Mouse (Mus musculus) hindbrain, embryonic 16.5 days (tissue): ENCODE measurements around the gene Ogfr. TPM values are rescaled to one million over a fixed set of nuclear protein-coding genes. Genes with fewer than 3 reads are reported as not detected.
A peak's percentile ranks its signal among the peaks of the same experiment; 100 is the strongest.

Experiments used
- ATAC-seq: fragments of 200-750 bp; cut with Nextera tagmentation; 2 replicates; pipeline ENCODE4 v1.8.0; 2017; ENCODE audit warnings: moderate TSS enrichment, moderate library complexity
- H3K27ac ChIP-seq: fragments of 300-500 bp; sonication (generic); 2 replicates; pipeline ENCODE4 v1.5.1; 2014; ENCODE audit warnings: low read depth, mild to moderate bottlenecking, control low read depth, low read length, moderate library complexity
- H3K27me3 ChIP-seq: fragments of 300-500 bp; sonication (generic); replicated peaks from 2 replicates; pipeline ENCODE4 v1.6.1; 2014; ENCODE audit warnings: low read length; ENCODE audit not compliant: control insufficient read depth, insufficient read depth
- H3K36me3 ChIP-seq: fragments of 300-500 bp; sonication (generic); 2 replicates; pipeline ENCODE4 v1.6.1; 2014; ENCODE audit warnings: mild to moderate bottlenecking, low read length, moderate library complexity, mixed read lengths; ENCODE audit not compliant: control insufficient read depth, insufficient read depth
- H3K4me1 ChIP-seq: fragments of 300-500 bp; sonication (generic); 2 replicates; pipeline ENCODE4 v1.6.1; 2014; ENCODE audit warnings: low read depth, low read length; ENCODE audit not compliant: control insufficient read depth, insufficient read depth
- H3K4me2 ChIP-seq: fragments of 300-500 bp; sonication (generic); 2 replicates; pipeline ENCODE4 v1.6.1; 2014; ENCODE audit warnings: mild to moderate bottlenecking, low read length, control low read depth, moderate library complexity
- H3K4me3 ChIP-seq: fragments of 300-500 bp; sonication (generic); 2 replicates; pipeline ENCODE4 v1.5.1; 2014; ENCODE audit warnings: mild to moderate bottlenecking, low read length, control low read depth, moderate library complexity
- H3K9ac ChIP-seq: fragments of 300-500 bp; sonication (generic); 2 replicates; pipeline ENCODE4 v1.6.1; 2014; ENCODE audit warnings: low read depth, mild to moderate bottlenecking, control low read depth, low read length, moderate library complexity
- H3K9me3 ChIP-seq: fragments of 300-500 bp; sonication (generic); 2 replicates; pipeline ENCODE4 v1.6.1; 2014; ENCODE audit warnings: mild to moderate bottlenecking, low read length, moderate library complexity; ENCODE audit not compliant: control insufficient read depth
- WGBS: fragments of 180-500 bp; shearing (Covaris S2); extraction: QIAGEN DNeasy Blood & Tissue Kit; methylation state at CpG from one replicate; pipeline ENCODE4 v1.1.7; 2014; 5-methylcytosine and 5-hydroxymethylcytosine counted together
- polyA plus RNA-seq: library from polyadenylated mRNA; unstranded; fragments of >200 nt; fragmentation: Nextera tagmentation; extraction: Ambion mirVana; gene quantifications from 2 replicates; pipeline ENCODE4 v1.2.1, GENCODE M21; 2015

The Ogfr gene
- polyA plus RNA-seq, 1 experiment from 2014 or later, result 82.2 TPM

DNA sequence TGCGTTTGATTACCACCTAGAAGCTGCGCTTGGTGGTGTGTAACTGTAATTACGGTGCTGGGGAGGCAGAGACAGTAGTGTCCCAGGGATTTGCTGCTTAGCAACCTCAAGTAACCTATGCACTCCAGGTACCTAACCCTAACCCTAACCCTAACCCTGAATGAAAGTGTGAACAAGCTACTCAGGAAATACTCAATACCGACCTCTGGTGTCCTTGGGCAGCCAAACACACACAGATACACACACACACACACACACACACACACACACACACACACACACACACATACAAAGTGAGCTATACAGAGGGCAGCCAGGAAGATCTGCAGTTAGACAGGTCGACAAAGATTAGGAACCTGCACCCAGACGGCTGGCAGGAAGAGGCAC is 316 bp upstream of the Ogfr start:
- peak overlapping the region; percentile 90 for H3K9ac ChIP-seq
- peak overlapping the region; percentile 93 for H3K27ac ChIP-seq
- peak overlapping the region; percentile 74 for H3K4me2 ChIP-seq
- H3K4me3 ChIP-seq, result peak overlapping the region; percentile 86
- WGBS, result 45% methylated on average over 6 of the region's 6 CpGs
- peak; percentile 1 for ATAC-seq
- H3K36me3 ChIP-seq, result peaks cover 23% of the 10 kb centered on the region
- no peaks in the 10 kb centered on the region for H3K27me3 ChIP-seq
- H3K9me3 ChIP-seq, result no peaks in the 10 kb centered on the region
- peaks cover 17% of the 10 kb centered on the region for H3K4me1 ChIP-seq

DNA sequence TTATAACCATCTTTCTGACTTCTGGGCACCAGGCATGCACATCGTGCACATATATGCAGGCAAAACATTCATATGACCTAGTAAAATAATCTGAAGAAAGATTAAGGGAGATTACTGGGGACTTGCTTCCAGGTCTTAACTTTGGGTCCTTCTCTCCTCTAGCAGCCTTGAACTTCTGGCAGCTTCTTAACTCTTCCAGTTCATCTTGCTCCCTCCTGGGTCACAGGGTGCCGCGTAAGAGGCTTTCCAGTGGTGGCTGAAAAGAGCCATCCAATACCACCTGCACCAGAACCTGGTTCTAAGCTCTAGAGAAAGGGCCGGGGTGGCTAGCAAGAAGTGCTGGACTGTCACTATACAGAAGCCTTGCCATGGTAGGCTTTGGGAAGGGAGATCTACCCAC is 8.4 kb downstream of the Ogfr start, which contains the start of gene Col9a3:
Gene Col9a3 (plus strand): TSS at position 301 of the 400 bp plus-strand sequence.
- H3K27ac ChIP-seq, result peak within 1 kb of the TSS; percentile 40; the same call in 1 of the 2 replicates
- peak within 1 kb of the TSS; percentile 66 for H3K4me2 ChIP-seq
- 55% methylated on average over 4 of the region's 4 CpGs for WGBS
- H3K4me3 ChIP-seq, result peak within 1 kb of the TSS; percentile 39
- H3K9ac ChIP-seq, result peak within 1 kb of the TSS; percentile 65
- peaks cover 20% of the 10 kb centered on the region for H3K4me1 ChIP-seq
- peaks cover 5% of the 10 kb centered on the region; the same call in 1 of the 2 replicates for H3K27me3 ChIP-seq
- H3K9me3 ChIP-seq, result no peaks in the 10 kb centered on the region
- no peak for ATAC-seq
- H3K36me3 ChIP-seq, result peaks cover 13% of the 10 kb centered on the region

DNA sequence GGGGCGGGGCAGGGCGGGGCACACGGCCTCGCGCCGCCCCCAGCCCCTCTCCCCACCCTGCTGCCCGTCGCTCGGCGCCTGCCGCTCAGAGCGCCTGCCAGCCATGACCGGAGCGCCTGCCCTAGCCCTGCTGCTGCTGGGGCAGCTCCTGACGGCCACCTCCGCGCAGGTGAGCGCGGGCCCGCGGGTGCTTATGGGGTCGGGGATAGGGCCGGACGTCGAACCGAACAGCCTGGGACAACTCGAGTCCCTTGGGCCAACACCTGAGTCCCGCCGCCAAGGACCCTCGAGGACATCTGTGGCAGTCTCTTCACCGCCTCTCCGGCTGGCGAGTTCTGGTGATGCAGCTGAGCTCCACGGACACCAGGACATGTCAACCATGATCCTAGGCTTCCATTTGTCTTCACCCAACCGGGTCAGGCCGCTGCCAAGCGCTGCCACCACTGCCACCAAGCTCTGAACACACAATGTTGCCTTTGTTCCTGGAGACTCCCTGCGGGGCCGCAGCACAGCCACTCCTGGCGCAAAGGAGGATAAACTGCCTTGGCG is 9.2 kb downstream of the Ogfr start:
- H3K9me3 ChIP-seq, result no peaks in the 10 kb centered on the region
- H3K4me1 ChIP-seq, result peaks cover 20% of the 10 kb centered on the region
- H3K27me3 ChIP-seq, result peaks cover 5% of the 10 kb centered on the region; the same call in 1 of the 2 replicates
- H3K4me2 ChIP-seq, result peak overlapping the region; percentile 66
- ATAC-seq, result peak; percentile 41; the same call in 1 of the 2 replicates
- peak overlapping the region; percentile 39 for H3K4me3 ChIP-seq
- peak overlapping the region; percentile 65 for H3K9ac ChIP-seq
- peaks cover 9% of the 10 kb centered on the region for H3K36me3 ChIP-seq
- WGBS, result 3% methylated on average over 35 of the region's 41 CpGs
- peak overlapping the region; percentile 40; the same call in 1 of the 2 replicates for H3K27ac ChIP-seq

DNA sequence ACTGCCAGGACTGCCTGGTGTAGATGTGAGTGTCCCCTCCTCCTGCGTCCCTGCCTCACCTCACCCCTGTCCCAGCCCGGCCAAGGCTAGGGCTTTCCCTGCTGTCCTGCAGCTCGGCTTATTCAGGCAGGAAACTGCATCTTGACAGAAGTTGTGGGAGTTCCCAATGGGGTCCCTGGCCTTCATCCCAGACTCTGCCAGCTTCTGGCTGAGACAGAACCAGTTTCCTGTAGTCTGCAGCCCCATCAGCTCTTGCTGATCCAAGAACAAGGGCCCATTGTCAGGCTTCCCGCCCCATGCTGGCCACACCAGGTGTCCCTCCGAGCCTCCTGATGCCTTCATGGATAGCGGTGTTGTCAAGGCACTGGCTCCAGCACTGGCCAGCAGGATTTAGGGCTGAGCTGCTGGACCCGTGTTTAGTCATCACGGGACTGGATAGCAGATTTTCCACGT is 11.6 kb downstream of the Ogfr start:
- H3K4me1 ChIP-seq, result peaks cover 20% of the 10 kb centered on the region
- WGBS, result 7% methylated on average over 9 of the region's 9 CpGs
- H3K9ac ChIP-seq, result no peak overlapping the region
- peaks cover 5% of the 10 kb centered on the region; the same call in 1 of the 2 replicates for H3K27me3 ChIP-seq
- no peaks in the 10 kb centered on the region for H3K36me3 ChIP-seq
- ATAC-seq, result peak; percentile 81
- no peaks in the 10 kb centered on the region for H3K9me3 ChIP-seq
- H3K27ac ChIP-seq, result peak overlapping the region; percentile 66
- no peak overlapping the region for H3K4me3 ChIP-seq
- no peak overlapping the region; the same call in 1 of the 2 replicates for H3K4me2 ChIP-seq

DNA sequence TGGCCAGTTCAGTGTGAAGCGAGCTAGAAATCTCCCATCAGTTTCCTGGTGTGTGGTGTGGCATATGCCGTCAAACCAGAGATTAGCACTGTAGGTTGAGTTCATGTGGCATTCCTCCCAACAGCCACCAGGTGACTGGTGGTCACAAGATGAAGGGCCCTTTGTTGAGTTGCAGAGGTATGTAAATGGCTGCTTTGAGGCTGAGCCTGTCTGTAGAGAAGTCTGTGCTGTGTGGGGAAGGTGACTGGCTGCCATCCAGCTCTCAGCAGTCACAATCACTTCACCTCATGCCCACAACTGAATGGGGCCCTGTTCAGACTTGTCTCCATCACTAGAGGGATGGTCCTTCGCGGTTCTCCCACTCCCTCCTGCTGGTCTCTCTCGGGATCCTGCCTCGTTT is 15.7 kb downstream of the Ogfr start:
- ATAC-seq, result no peak
- H3K27ac ChIP-seq, result no peak overlapping the region

DNA sequence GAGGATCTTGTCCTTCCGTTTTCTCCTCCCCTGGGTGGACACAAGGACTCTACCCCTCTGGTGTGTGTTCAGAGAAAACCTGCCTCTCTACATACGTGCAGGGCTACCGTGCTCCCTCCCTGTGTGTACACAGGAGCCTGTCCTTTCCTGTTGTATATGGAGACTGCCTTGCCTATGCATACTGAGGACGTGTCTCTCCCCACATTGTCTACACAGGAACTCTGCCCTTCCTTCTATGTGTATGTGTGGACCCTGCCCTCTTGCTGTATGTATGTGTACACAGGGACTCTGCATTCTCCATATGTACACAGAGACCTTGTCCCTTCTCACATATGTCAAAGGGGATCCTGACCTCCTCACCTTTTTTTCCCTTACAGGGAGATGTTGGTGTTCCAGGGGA is 21.2 kb downstream of the Ogfr start:
- Histone ChIP-seq H3K9me3 (no peaks in the 10 kb centered on the region), H3K4me3 (no peak overlapping the region), H3K4me1 (no peaks in the 10 kb centered on the region), H3K27me3 (no peaks in the 10 kb centered on the region), H3K4me2 (no peak overlapping the region), H3K27ac (no peak overlapping the region), H3K36me3 (no peaks in the 10 kb centered on the region), H3K9ac (no peak overlapping the region)
- WGBS, result 78% methylated on average over 4 of the region's 4 CpGs
- ATAC-seq, result no peak

More for the DNA sequence above, 15.7 kb downstream of the Ogfr start:
- peaks cover 7% of the 10 kb centered on the region; the same call in 1 of the 2 replicates for H3K4me1 ChIP-seq
- H3K36me3 ChIP-seq, result no peaks in the 10 kb centered on the region
- H3K9me3 ChIP-seq, result no peaks in the 10 kb centered on the region
- WGBS, result 47% methylated on average over 6 of the region's 6 CpGs
- no peak overlapping the region for H3K9ac ChIP-seq
- H3K27me3 ChIP-seq, result no peaks in the 10 kb centered on the region
- H3K4me3 ChIP-seq, result no peak overlapping the region
- H3K4me2 ChIP-seq, result no peak overlapping the region

DNA sequence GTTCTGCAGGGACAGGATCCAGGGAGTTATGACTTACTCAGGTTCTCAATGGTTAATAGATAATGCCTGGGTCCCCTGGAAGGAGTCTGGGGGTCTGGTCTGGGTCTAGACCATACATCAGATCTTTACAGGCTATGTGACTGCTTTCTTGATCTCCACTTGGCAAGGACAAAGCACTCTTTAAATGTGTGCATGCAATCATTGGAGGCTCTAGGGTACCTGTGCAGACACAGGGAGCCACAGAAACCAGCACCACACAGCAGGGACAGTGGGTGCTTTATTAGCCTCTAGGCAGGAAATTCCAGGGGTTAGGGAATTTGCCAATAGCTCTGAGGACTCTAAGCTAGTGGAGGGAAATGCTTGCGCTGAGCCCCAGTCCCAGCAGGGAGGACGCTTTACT is 22.8 kb downstream of the Ogfr start:
- no peaks in the 10 kb centered on the region for H3K27me3 ChIP-seq
- H3K9ac ChIP-seq, result no peak overlapping the region
- no peaks in the 10 kb centered on the region for H3K9me3 ChIP-seq
- H3K4me1 ChIP-seq, result no peaks in the 10 kb centered on the region
- H3K27ac ChIP-seq, result no peak overlapping the region
- H3K4me2 ChIP-seq, result no peak overlapping the region
- H3K4me3 ChIP-seq, result no peak overlapping the region
- 86% methylated on average over 2 of the region's 2 CpGs for WGBS
- H3K36me3 ChIP-seq, result no peaks in the 10 kb centered on the region
- no peak for ATAC-seq

DNA sequence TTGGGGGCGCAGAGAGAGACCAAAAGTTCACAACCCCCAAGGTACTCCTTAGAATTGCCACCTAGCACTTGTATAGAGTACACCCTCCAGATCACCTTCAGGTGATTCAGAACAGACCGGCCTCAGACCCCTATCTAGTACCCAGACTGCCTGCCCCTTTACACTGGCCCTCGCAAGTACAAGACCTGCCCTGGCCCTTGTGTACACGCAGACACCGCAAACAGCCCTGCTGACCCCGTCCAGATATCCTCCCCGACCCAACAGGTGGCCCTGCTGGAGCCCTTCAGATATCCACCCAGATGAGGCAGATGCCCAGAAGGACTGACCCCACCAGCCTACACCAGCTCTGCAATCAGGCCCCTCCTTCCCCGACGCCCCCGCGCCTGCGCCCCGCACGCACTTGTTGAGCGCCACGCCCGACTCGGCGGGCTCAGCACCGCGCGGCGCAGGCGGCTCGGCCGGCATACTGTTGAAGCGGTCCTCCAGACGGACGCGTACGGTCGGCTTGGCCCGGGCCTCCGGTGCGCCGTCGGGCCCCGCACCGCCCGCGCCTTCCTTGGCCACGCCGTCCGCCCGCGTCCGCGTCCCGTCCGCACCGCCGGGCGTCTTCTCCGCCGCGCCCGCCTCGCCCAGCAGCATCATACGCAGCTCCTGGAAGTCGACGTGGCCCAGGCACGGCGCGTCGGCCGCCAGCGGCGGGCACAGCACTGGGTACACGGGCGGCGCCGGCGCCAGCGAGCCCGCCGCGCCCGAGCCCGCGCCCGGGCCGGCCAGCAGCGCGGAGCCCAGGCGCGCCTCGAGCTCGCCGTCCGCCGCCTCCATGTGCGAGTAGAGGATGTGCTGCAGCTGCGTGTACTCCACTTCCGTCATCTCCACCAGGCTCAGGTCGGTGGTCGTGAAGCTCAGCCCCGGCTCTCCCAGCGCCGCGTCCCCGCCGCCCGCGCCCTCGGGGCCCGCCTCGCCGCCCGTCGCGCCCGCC is 52.8 kb downstream of the Ogfr start:
- Histone ChIP-seq H3K27ac (no peak overlapping the region), H3K27me3 (peaks cover 41% of the 10 kb centered on the region), H3K4me2 (peak overlapping the region; percentile 54), H3K9ac (peak overlapping the region; percentile 48), H3K36me3 (peaks cover 4% of the 10 kb centered on the region; the same call in 1 of the 2 replicates), H3K9me3 (peaks cover 15% of the 10 kb centered on the region), H3K4me1 (peaks cover 3% of the 10 kb centered on the region; the same call in 1 of the 2 replicates), H3K4me3 (peak overlapping the region; percentile 46)
- 2% methylated on average over 80 of the region's 112 CpGs for WGBS
- ATAC-seq, result peak; percentile 61
